Mouse (Mus musculus) kidney, postnatal 4 days (tissue): ENCODE results near the gene Spata20.

Experiments used
- DNase-seq, 2 experiments: peaks; one replicate each; pipeline ENCODE4 v3.0.0; 2021; ENCODE audit warnings: mixed read lengths in 2 of 2

Gene Spata20

DNA sequence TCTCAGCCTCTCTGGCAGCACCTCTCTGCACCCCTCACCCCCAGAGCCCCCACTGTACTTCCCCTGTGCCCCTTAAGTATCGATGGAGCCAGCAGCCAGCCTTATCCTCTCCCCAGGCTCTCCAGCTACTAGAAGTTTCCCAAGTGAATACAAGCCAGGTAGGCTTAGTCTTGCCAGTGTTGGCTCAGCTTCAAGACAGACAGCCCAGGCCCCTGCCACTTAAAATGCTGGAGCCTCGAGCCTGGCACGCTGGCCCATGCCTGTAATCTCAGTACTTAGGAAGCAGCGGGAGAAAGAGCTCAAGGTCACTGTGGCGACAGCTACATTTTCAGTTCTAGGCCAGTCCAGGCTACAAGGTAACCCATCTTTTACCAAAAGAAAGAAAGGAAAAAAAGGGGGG lies 36.1 kb downstream of the Spata20 start:
- peak in 1 of 2 experiments; percentile 1 for DNase-seq

DNA sequence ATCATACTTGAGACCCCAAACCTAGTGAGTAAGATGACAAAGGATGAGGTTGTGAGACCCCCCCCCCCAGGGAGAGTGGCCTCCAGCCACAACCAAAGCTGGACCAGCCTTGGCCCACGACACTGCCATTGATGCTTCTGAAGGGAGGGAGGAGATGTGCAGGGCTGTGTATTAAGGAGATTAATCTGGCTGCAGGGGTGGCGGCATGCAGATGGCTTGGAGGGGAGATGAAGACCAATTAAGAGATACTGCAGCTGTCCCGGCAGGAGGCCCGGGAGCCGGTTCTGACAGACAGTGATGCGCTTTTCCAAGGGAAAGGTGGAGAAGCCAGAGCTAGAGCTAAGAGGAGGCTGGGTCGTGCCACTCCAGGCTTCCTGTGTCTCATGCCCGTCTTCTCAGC lies 36.7 kb downstream of the Spata20 start:
- DNase-seq: peak in 1 of 2 experiments; percentile 6

DNA sequence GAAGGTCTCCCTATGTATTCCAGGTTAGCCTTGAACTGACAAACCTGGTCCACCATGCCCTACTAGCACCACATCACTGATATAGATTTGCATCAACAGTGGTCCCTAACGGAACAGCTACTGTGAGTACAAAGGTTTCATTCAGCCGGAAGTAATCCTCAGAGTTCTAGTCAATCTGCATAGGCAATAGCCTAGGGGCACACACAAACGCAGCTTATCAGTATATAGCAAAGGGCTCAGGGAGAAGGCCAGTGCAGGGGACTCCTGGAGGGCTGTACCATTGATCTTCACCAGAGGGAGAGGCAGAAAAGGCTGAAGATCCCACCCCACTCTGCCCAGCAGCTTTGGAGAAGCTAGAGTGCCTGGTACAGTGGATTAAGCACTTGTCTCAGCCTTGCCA lies 39.0 kb downstream of the Spata20 start:
- DNase-seq: no peak

DNA sequence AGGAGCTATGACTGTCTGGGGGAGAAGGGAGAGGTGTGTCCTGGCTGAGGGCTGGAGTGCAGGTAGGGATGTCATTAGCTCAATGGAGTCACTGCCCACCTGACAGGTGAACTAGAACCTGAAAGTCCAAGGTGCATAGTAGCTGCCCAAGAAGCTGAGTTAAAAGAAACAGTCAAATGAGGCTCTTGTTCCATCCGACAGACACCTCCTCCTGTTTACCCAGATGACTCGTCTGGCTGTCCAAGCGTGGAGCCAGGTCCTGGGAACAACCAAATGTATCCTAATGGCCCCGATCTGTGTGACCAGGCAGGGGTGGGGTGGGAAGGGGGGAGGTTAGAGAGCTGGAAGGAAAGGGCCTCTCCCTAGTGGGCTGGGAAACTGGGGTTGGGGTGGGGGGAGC lies 40.7 kb downstream of the Spata20 start:
- DNase-seq: peak; percentile 32 to 60

DNA sequence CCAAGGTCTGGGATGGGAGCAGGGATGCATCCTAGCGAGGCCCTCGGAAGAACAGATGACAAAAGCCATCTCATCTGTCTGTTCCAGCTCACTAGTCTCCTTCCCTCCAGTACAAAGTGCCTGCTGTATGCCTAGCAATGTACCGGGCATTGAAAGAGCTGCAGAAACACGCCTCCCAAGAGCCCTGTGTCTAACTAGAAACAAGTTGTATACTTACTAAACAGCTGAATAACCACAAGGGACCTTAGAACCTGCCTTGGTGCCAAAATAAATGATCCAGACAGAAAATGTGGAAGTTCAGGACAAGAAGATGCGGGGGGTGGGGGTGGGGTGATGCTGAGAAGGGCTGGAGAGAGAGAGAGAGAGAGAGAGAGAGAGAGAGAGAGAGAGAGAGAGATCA lies 41.1 kb downstream of the Spata20 start:
- DNase-seq: peak in 1 of 2 experiments; percentile 16

DNA sequence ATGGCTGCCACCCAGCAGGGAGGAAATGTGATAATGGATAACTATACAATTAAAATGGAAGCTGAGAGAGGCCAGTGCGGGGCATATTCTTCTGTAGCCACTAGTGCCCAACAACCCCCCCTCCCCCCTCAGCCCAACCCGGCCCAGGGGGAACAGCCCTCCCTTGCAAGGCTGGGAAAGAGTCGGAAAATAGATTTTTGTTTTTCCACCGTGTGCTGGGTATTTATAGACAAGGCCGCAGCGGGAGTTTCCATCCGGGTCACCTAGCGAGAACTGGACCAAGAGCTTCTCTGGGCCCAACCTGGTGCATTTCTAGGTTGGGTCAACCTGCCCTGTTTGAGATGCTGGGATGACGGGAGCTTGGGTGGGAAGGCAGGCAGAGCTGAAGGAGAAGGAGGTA lies 44.2 kb downstream of the Spata20 start:
- no peak for DNase-seq

DNA sequence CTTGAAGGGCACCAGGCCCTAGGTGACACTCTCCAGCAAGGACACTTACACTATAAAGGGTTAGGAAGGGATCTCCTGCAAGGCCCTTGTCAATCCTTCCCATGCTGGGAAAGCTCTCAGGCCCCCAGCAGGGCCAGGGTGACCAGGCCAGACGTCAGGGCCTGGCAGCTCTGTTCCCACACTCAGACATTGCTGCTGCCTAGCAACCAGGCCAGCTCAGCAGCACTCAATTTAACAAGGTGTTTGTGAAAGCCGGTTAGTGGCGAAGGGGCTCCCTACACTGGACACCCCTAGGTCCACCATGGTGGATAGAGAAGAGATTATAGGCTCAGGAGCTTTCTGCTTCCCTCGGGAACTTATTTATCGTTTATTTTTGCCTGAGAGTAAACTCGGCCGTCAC lies 44.9 kb downstream of the Spata20 start:
- DNase-seq: no peak

DNA sequence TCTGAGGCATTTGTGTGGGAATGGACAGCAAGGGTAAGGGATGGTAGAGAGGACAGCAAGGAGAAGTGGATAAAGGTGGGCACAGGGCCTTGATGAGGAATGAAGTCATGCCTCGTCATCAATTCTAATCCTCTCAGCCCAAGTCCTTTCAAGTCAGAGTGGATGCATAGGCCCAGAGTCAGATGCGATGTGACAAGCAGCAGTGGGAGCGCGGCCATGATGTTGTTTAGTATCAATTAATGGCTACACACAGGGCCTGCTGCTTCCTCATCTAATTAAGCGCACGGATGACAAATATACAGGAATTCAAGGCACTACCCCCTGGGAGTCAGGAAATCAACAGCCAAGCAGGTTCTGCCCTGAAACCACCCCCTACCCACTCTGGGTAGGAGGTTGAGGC lies 45.6 kb downstream of the Spata20 start:
- DNase-seq: no peak

DNA sequence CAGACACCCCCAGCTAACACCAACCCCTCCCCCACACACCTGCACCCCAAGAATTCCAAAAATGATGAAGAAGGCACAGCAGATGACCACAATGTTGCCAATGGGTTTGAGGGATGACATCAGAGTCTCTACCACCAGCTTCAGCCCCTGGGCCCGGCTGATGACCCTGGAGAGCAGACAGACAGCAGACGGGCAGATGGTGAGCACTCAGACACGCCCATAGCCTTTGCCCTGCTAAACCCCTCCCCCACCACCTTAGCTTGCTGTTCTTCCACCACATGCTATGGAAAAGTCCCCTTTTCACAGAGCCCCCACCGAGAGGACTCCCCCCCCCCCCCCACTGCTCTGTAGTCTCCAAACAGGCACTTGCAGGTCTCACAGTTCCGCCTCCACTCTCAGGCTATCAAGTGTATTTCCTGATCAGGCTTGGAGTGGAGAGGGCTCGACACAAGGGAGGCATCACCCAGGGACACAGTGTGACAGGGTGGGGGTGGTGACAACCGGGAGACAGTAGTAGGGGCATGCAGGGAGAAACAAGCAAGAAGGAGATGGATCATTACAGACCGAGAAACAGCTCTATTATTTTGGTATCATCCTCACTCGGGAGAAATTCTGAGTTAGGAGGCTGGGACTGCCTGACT lies 56.8 kb downstream of the Spata20 start:
- DNase-seq: peak in 1 of 2 experiments; percentile 64
